Mouse (Mus musculus) macrophage (primary cell): Measurements from ENCODE around the gene Scyl3. TPM values are rescaled to one million over a fixed set of nuclear protein-coding genes. Genes with fewer than 3 reads are reported as not detected.

Experiments
- H3K27ac ChIP-seq: fragments of 350-480 bp; formaldehyde crosslinking; 2 replicates; pipeline ENCODE4 v1.9.0; 2021
- H3K36me3 ChIP-seq: fragments of 350-480 bp; formaldehyde crosslinking; 2 replicates; pipeline ENCODE4 v1.9.0; 2021; ENCODE audit errors: inconsistent target
- H3K4me3 ChIP-seq: fragments of 350-480 bp; formaldehyde crosslinking; 2 replicates; pipeline ENCODE4 v1.9.0; 2021; ENCODE audit errors: inconsistent target
- H3K79me2 ChIP-seq: fragments of 350-480 bp; formaldehyde crosslinking; 2 replicates; pipeline ENCODE4 v1.9.0; 2021; ENCODE audit errors: inconsistent target
- WGBS: methylation state at CpG from one replicate; pipeline ENCODE4 v1.1.7; 2026; ENCODE audit warnings: inconsistent platforms; ENCODE audit not compliant: missing documents; 5-methylcytosine and 5-hydroxymethylcytosine counted together
- polyA plus RNA-seq: library from polyadenylated mRNA; stranded (reverse); fragments of 250-400 nt; gene quantifications from 3 replicates; pipeline ENCODE4 v1.2.4, GENCODE M21; 2018; ENCODE audit warnings: inconsistent platforms

The Scyl3 gene
- polyA plus RNA-seq, 1 experiment from 2014 or later: 16.2 TPM

DNA sequence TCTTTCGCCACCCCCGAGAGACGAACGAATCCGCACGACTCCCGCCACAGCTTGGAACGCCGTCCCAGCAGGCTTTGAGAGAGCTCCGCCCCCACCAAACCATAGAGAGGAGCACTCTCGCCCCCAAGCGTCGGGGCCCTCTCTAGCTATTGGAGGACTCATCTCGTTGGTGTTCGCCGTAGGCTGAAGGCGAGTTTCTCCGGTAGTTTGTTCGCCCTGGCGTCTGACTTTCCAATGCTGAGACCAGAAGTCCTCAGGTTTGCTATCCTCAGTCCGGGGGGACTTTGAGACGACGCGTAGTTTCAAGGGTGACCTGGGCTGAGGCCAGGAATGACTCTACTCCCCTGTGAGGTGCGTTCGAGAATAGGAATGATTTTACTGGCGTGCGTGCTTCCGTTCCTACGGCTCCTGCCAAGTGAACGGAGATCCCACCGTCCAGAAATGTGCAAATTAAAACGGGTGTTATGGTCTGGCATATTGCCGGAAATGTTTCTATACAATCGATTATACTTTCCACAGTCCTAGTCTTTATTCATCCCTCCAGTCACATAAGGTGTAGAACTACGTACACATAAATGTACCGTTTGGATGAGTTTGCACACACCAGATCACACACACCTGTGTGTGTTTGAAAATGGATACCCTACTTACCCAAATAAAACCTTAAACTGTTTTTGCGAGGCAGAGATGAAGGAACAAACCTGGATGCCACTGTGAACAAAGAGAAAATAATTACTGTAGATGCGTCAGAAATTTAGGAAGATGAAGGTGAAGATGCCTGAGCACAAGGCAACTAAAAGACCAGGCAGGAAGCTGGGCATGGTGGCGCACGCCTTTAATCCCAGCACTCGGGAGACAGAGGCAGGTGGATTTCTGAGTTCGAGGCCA, 66.1 kb downstream of the Scyl3 start, which contains the start of the genes BC055324 and Mettl18:
Gene BC055324, minus strand, starts transcription at position 76 of the 888 bp plus-strand sequence.
Gene Mettl18, plus strand, starts transcription at position 169 of the 888 bp plus-strand sequence.
- Histone ChIP-seq H3K36me3 (no peaks in the 10 kb centered on the region), H3K4me3 (peak within 1 kb of the TSS; percentile 83), H3K27ac (peak within 1 kb of the TSS; percentile 46), H3K79me2 (no peaks in the 10 kb centered on the region; the same call in 1 of the 2 replicates)
- WGBS: 1% methylated on average over 43 of the region's 43 CpGs

DNA sequence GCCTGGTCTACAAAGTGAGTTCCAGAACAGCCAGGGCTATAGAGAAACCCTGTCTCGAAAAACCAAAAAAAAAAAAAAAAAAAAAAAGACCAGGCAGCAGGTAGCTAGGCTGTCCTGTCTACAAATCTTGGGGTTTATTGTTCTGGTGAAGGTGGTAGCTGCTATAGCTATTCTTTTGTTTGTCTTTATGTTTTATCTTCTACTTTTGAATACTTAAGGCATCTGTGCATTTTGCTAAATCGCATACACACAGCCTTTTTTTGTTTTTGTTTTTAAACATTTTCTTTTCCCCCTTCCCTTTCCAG, 66.7 kb downstream of the Scyl3 start:
- 0% methylated on average over 1 of the region's 2 CpGs for WGBS
- Histone ChIP-seq H3K36me3 (no peaks in the 10 kb centered on the region), H3K79me2 (no peaks in the 10 kb centered on the region; the same call in 1 of the 2 replicates), H3K27ac (no peak overlapping the region), H3K4me3 (peak overlapping the region; percentile 83)

DNA sequence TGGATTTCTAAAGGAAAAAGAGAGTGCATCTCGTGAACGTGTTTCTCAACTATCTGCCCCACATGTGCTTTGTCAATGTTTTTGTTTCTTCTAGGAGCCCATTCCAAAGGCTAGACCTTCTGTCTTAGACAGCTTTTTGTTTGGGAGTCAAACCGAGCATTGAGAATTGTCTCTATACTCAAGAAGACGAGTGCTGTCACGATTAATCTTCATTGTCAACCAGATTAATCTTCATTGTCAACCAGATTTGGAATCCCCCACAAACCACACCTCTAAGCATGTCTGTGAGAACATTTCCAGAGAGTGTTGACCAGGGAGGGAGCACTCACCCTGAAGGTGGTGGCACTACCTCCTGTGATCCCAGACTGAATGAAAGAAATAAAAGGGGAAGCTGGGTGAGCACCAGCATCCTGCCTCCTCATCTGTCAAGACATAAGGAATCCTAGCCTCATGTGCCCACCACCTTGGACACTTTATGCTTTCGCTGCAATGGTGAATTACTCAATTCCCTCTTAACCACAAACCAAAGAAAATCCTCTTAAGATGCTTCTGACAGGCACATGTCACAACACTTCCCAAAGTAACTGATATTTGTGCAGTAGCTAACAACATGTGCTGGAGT, 73.0 kb downstream of the Scyl3 start:
- WGBS: 63% methylated on average over 6 of the region's 6 CpGs
- Histone ChIP-seq H3K79me2 (no peaks in the 10 kb centered on the region), H3K36me3 (no peaks in the 10 kb centered on the region), H3K27ac (no peak overlapping the region), H3K4me3 (no peak overlapping the region)

DNA sequence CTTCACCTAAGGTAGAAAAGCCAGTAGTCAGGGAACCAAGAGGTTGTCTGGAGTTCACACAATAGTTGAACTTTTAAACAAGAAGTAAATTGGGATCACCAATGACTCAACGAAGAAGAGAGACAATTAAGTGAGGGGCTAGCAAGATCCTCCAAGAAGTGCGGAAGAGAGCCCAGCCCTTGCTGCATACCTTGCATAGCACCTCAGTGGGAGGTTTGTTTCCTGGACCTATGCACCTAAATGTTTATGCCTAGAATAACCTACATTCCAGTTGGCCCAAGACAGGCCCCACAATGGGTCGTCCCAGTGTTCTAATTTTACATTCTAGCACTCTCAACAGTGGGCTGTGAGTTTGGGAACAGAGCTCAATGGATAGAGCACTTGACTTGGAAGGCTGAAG, 75.4 kb downstream of the Scyl3 start:
- Histone ChIP-seq H3K36me3 (no peaks in the 10 kb centered on the region), H3K27ac (no peak overlapping the region), H3K4me3 (no peak overlapping the region), H3K79me2 (no peaks in the 10 kb centered on the region)
- 90% methylated on average over 3 of the region's 3 CpGs for WGBS

Other genes with a start within 250 kb of the Scyl3 start
- not detected in 3 replicates for gene Mettl11b, start 203.9 kb upstream of the Scyl3 start, polyA plus RNA-seq
- gene Kifap3, start 149.5 kb upstream of the Scyl3 start, polyA plus RNA-seq: 11.3 to 16.0 TPM (median 11.6 TPM) in 3 replicates
- 0.76 to 4.4 TPM (median 0.87 TPM) in 3 replicates for gene BC055324, start 65.7 kb downstream of the Scyl3 start, polyA plus RNA-seq
- gene Mettl18, start 65.8 kb downstream of the Scyl3 start, polyA plus RNA-seq: 2.0 to 3.4 TPM (median 2.1 TPM) in 3 replicates
- gene Sele, start 119.1 kb downstream of the Scyl3 start, polyA plus RNA-seq: 0.09 TPM in 1 of 3 replicates, not detected in the others
- 0.93 to 3.3 TPM (median 2.5 TPM) in 3 replicates for gene Sell, start 132.9 kb downstream of the Scyl3 start, polyA plus RNA-seq
- 0.11 to 0.69 TPM (median 0.25 TPM) in 3 replicates for gene Selp, start 186.2 kb downstream of the Scyl3 start, polyA plus RNA-seq
- gene F5, start 222.7 kb downstream of the Scyl3 start, polyA plus RNA-seq: 0.12 to 0.55 TPM (median 0.23 TPM) in 3 replicates